Mouse (Mus musculus) right cerebral cortex, postnatal 36 days (tissue): ENCODE results near the gene Hnrnph3.
A peak's percentile ranks its signal among the peaks of the same experiment; 100 is the strongest.

Experiments used
- DNase-seq, 2 experiments: peaks; one replicate each; pipeline ENCODE4 v3.0.0; 2022; ENCODE audit warnings: low spot score in 2 of 2, mixed read lengths in 1 of 2

Hnrnph3 gene

GRCm38 (mm10) chr10:63032267-63032666 lies 8.2 kb upstream of the Hnrnph3 start:
- no peak for DNase-seq

- DNase-seq = no peak
Measured at GRCm38 (mm10) chr10:63028396-63028795, 4.4 kb upstream of the Hnrnph3 start.

GRCm38 (mm10) chr10:63027376-63028161 lies 3.6 kb upstream of the Hnrnph3 start:
- no peak for DNase-seq

GRCm38 (mm10) chr10:63026795-63027160 lies 2.8 kb upstream of the Hnrnph3 start:
- no peak for DNase-seq

GRCm38 (mm10) chr10:63026156-63026794 lies 2.3 kb upstream of the Hnrnph3 start:
- no peak for DNase-seq

- no peak for DNase-seq
Measured at GRCm38 (mm10) chr10:63025491-63026011, 1.5 kb upstream of the Hnrnph3 start.

GRCm38 (mm10) chr10:63025016-63025415 lies 999 bp upstream of the Hnrnph3 start:
- DNase-seq = no peak

- peak; percentile 39 for DNase-seq
Measured at GRCm38 (mm10) chr10:63024580-63024910, 528 bp upstream of the Hnrnph3 start.

- DNase-seq = peak; percentile 32 to 52
Measured at GRCm38 (mm10) chr10:63023121-63023748, 782 bp downstream of the Hnrnph3 start.

- no peak for DNase-seq
Measured at GRCm38 (mm10) chr10:63022541-63023120, 1.4 kb downstream of the Hnrnph3 start.

- no peak for DNase-seq
Measured at GRCm38 (mm10) chr10:63021702-63022101, 2.3 kb downstream of the Hnrnph3 start.

- DNase-seq = no peak
Measured at GRCm38 (mm10) chr10:63019304-63019703, 4.7 kb downstream of the Hnrnph3 start.

- no peak for DNase-seq
Measured at GRCm38 (mm10) chr10:63014168-63014567, 9.8 kb downstream of the Hnrnph3 start.

- DNase-seq = no peak
Measured at GRCm38 (mm10) chr10:63013476-63013875, 10.5 kb downstream of the Hnrnph3 start.

GRCm38 (mm10) chr10:63011556-63011955 lies 12.5 kb downstream of the Hnrnph3 start:
- DNase-seq = no peak

GRCm38 (mm10) chr10:63010268-63010667 lies 13.7 kb downstream of the Hnrnph3 start:
- no peak for DNase-seq

GRCm38 (mm10) chr10:63008193-63008592 lies 15.8 kb downstream of the Hnrnph3 start:
- DNase-seq = no peak

GRCm38 (mm10) chr10:63004556-63004955 lies 19.5 kb downstream of the Hnrnph3 start:
- DNase-seq = no peak

- DNase-seq = no peak
Measured at GRCm38 (mm10) chr10:63003252-63003651, 20.8 kb downstream of the Hnrnph3 start.

- no peak for DNase-seq
Measured at GRCm38 (mm10) chr10:63000584-63000983, 23.4 kb downstream of the Hnrnph3 start.

GRCm38 (mm10) chr10:62993991-62994390 lies 30.0 kb downstream of the Hnrnph3 start:
- DNase-seq = no peak

GRCm38 (mm10) chr10:62990636-62991035 lies 33.4 kb downstream of the Hnrnph3 start:
- no peak for DNase-seq
